Mouse (Mus musculus) intestine, postnatal 0 days (tissue): ENCODE results near the gene Atic. TPM values are rescaled to one million over a fixed set of nuclear protein-coding genes. Genes with fewer than 3 reads are reported as not detected.

Source experiments
- ATAC-seq: fragments of 200-750 bp; cut with Nextera tagmentation; 2 replicates; pipeline ENCODE4 v1.8.0; 2017; ENCODE audit warnings: mild to moderate bottlenecking, moderate TSS enrichment, moderate library complexity
- H3K27ac ChIP-seq: fragments of 300-500 bp; sonication (generic); 2 replicates; pipeline ENCODE4 v1.5.1; 2014; ENCODE audit warnings: mild to moderate bottlenecking, low read depth, low read length, moderate library complexity
- H3K27me3 ChIP-seq: fragments of 300-500 bp; sonication (generic); replicated peaks from 2 replicates; pipeline ENCODE4 v1.6.1; 2014; ENCODE audit warnings: low read length, mixed read lengths; ENCODE audit not compliant: control insufficient read depth, insufficient read depth
- H3K36me3 ChIP-seq: fragments of 300-500 bp; sonication (generic); 2 replicates; pipeline ENCODE4 v1.6.1; 2014; ENCODE audit warnings: mild to moderate bottlenecking, moderate library complexity; ENCODE audit not compliant: control insufficient read depth, insufficient read depth
- H3K4me1 ChIP-seq: fragments of 300-500 bp; sonication (generic); replicated peaks from 2 replicates; pipeline ENCODE4 v1.6.1; 2014; ENCODE audit warnings: antibody characterized with exemption, low read length, mixed read lengths; ENCODE audit not compliant: control insufficient read depth, insufficient read depth
- H3K4me2 ChIP-seq: fragments of 300-500 bp; sonication (generic); replicated peaks from 2 replicates; pipeline ENCODE4 v1.6.1; 2014; ENCODE audit warnings: low read depth, mild to moderate bottlenecking, moderate library complexity
- H3K4me3 ChIP-seq: fragments of 300-500 bp; sonication (generic); 2 replicates; pipeline ENCODE4 v1.5.1; 2014; ENCODE audit warnings: low read depth, low read length
- H3K9ac ChIP-seq: fragments of 300-500 bp; sonication (generic); 2 replicates; pipeline ENCODE4 v1.6.1; 2014; ENCODE audit warnings: mild to moderate bottlenecking, low read depth, low read length
- H3K9me3 ChIP-seq: fragments of 300-500 bp; sonication (generic); 2 replicates; pipeline ENCODE4 v1.6.1; 2016; ENCODE audit warnings: mixed run types; ENCODE audit not compliant: control insufficient read depth
- CTCF ChIP-seq: sonication (generic); IDR thresholded peaks from 2 replicates; pipeline ENCODE4 v1.5.1; 2016; ENCODE audit warnings: low read depth, mild to moderate bottlenecking, control low read depth, antibody characterized with exemption, moderate library complexity
- WGBS: fragments of 180-500 bp; shearing (Covaris S2); extraction: QIAGEN DNeasy Blood & Tissue Kit; methylation state at CpG from one replicate; pipeline ENCODE4 v1.1.7; 2014; 5-methylcytosine and 5-hydroxymethylcytosine counted together
- polyA plus RNA-seq: library from polyadenylated mRNA; unstranded; fragments of >200 nt; fragmentation: Nextera tagmentation; extraction: Ambion mirVana; gene quantifications from 2 replicates; pipeline ENCODE4 v1.2.1, GENCODE M21; 2015

Atic gene
- polyA plus RNA-seq, 1 experiment from 2014 or later: 23.2 TPM

- H3K9ac ChIP-seq: no peak overlapping the region
- H3K9me3 ChIP-seq: no peaks in the 10 kb centered on the region
- no peak for TF ChIP-seq CTCF
- H3K27me3 ChIP-seq: no peaks in the 10 kb centered on the region
- H3K4me3 ChIP-seq: no peak overlapping the region
- H3K27ac ChIP-seq: no peak overlapping the region
- ATAC-seq: no peak
- H3K4me2 ChIP-seq: no peak overlapping the region
- no peaks in the 10 kb centered on the region for H3K4me1 ChIP-seq
- WGBS: 58% methylated on average over 7 of the region's 7 CpGs
- H3K36me3 ChIP-seq: peaks cover 10% of the 10 kb centered on the region; the same call in 1 of the 2 replicates
Measured at GRCm38 (mm10) chr1:71586658-71587057, 29.7 kb downstream of the Atic start.

- H3K36me3 ChIP-seq: peaks cover 14% of the 10 kb centered on the region; the same call in 1 of the 2 replicates
- 96% methylated on average over 11 of the region's 11 CpGs for WGBS
- no peak for TF ChIP-seq CTCF
- no peaks in the 10 kb centered on the region for H3K27me3 ChIP-seq
- no peak overlapping the region for H3K9ac ChIP-seq
- no peak overlapping the region for H3K4me3 ChIP-seq
- H3K27ac ChIP-seq: no peak overlapping the region
- H3K4me2 ChIP-seq: no peak overlapping the region
- no peaks in the 10 kb centered on the region for H3K9me3 ChIP-seq
- H3K4me1 ChIP-seq: no peaks in the 10 kb centered on the region
- no peak for ATAC-seq
Measured at GRCm38 (mm10) chr1:71590038-71590437, 33.1 kb downstream of the Atic start.

GRCm38 (mm10) chr1:71593184-71593583, 36.2 kb downstream of the Atic start:
- Histone ChIP-seq H3K36me3 (peaks cover 18% of the 10 kb centered on the region; the same call in 1 of the 2 replicates), H3K27me3 (no peaks in the 10 kb centered on the region), H3K4me1 (no peaks in the 10 kb centered on the region), H3K4me3 (no peak overlapping the region), H3K4me2 (no peak overlapping the region), H3K9ac (no peak overlapping the region), H3K27ac (no peak overlapping the region), H3K9me3 (no peaks in the 10 kb centered on the region)
- 96% methylated on average over 9 of the region's 9 CpGs for WGBS
- no peak for ATAC-seq
- TF ChIP-seq CTCF: no peak

- ATAC-seq: no peak
- Histone ChIP-seq H3K4me1 (no peaks in the 10 kb centered on the region), H3K27me3 (no peaks in the 10 kb centered on the region), H3K4me2 (no peak overlapping the region), H3K4me3 (no peak overlapping the region), H3K27ac (no peak overlapping the region), H3K9ac (no peak overlapping the region), H3K9me3 (no peaks in the 10 kb centered on the region), H3K36me3 (peaks cover 17% of the 10 kb centered on the region; the same call in 1 of the 2 replicates)
- 95% methylated on average over 2 of the region's 2 CpGs for WGBS
- TF ChIP-seq CTCF: no peak
Measured at GRCm38 (mm10) chr1:71594268-71594667, 37.3 kb downstream of the Atic start.

GRCm38 (mm10) chr1:71595365-71595764, 38.4 kb downstream of the Atic start:
- no peak overlapping the region for H3K4me2 ChIP-seq
- TF ChIP-seq CTCF: no peak
- H3K36me3 ChIP-seq: peaks cover 15% of the 10 kb centered on the region
- 85% methylated on average over 4 of the region's 4 CpGs for WGBS
- H3K4me1 ChIP-seq: no peaks in the 10 kb centered on the region
- no peaks in the 10 kb centered on the region for H3K9me3 ChIP-seq
- H3K27me3 ChIP-seq: no peaks in the 10 kb centered on the region
- no peak overlapping the region for H3K27ac ChIP-seq
- no peak overlapping the region for H3K4me3 ChIP-seq
- no peak for ATAC-seq
- no peak overlapping the region for H3K9ac ChIP-seq

- peaks cover 23% of the 10 kb centered on the region for H3K36me3 ChIP-seq
- 90% methylated on average over 2 of the region's 2 CpGs for WGBS
- ATAC-seq: no peak
Measured at GRCm38 (mm10) chr1:71605751-71606150, 48.8 kb downstream of the Atic start.

More at GRCm38 (mm10) chr1:71605751-71606150, 48.8 kb downstream of the Atic start:
- Histone ChIP-seq H3K27me3 (no peaks in the 10 kb centered on the region), H3K4me1 (no peaks in the 10 kb centered on the region), H3K4me3 (no peak overlapping the region), H3K4me2 (no peak overlapping the region), H3K9me3 (no peaks in the 10 kb centered on the region), H3K27ac (no peak overlapping the region), H3K9ac (no peak overlapping the region)
- no peak for TF ChIP-seq CTCF
